Mouse (Mus musculus) skeletal muscle tissue, adult 2 months (tissue): ENCODE measurements around the gene Sphkap.

Experiments used
- DNase-seq: peaks from one replicate; pipeline ENCODE4 v3.0.0-alpha.2; 2012; ENCODE audit warnings: low read depth, low spot score

Gene Sphkap

GRCm38 (mm10) chr1:83408021-83408464 is at the start of gene Sphkap:
Sphkap (minus strand) TSS chr1:83408200.
- peak; percentile 35 for DNase-seq

GRCm38 (mm10) chr1:83451291-83451690 is 43.3 kb upstream of the Sphkap start:
- peak; percentile 30 for DNase-seq

- DNase-seq: no peak
Observed at GRCm38 (mm10) chr1:83440422-83440821, 32.4 kb upstream of the Sphkap start.

- DNase-seq: no peak
Observed at GRCm38 (mm10) chr1:83433932-83434331, 25.9 kb upstream of the Sphkap start.

GRCm38 (mm10) chr1:83429866-83430265 is 21.9 kb upstream of the Sphkap start:
- no peak for DNase-seq

- no peak for DNase-seq
Observed at GRCm38 (mm10) chr1:83407616-83408015, 384 bp downstream of the Sphkap start.

GRCm38 (mm10) chr1:83406882-83407549 is 984 bp downstream of the Sphkap start:
- no peak for DNase-seq

- no peak for DNase-seq
Observed at GRCm38 (mm10) chr1:83401079-83401478, 6.9 kb downstream of the Sphkap start.

GRCm38 (mm10) chr1:83396284-83396683 is 11.7 kb downstream of the Sphkap start:
- no peak for DNase-seq

GRCm38 (mm10) chr1:83395559-83395958 is 12.4 kb downstream of the Sphkap start:
- peak; percentile 3 for DNase-seq

- no peak for DNase-seq
Observed at GRCm38 (mm10) chr1:83389419-83389818, 18.6 kb downstream of the Sphkap start.

- DNase-seq: no peak
Observed at GRCm38 (mm10) chr1:83377404-83377803, 30.6 kb downstream of the Sphkap start.

- no peak for DNase-seq
Observed at GRCm38 (mm10) chr1:83366456-83366855, 41.5 kb downstream of the Sphkap start.

GRCm38 (mm10) chr1:83362168-83362567 is 45.8 kb downstream of the Sphkap start:
- DNase-seq: no peak

- no peak for DNase-seq
Observed at GRCm38 (mm10) chr1:83346453-83346852, 61.5 kb downstream of the Sphkap start.

GRCm38 (mm10) chr1:83345572-83345971 is 62.4 kb downstream of the Sphkap start:
- no peak for DNase-seq

GRCm38 (mm10) chr1:83345069-83345468 is 62.9 kb downstream of the Sphkap start:
- DNase-seq: no peak

GRCm38 (mm10) chr1:83342726-83343250 is 65.2 kb downstream of the Sphkap start:
- no peak for DNase-seq

- DNase-seq: no peak
Observed at GRCm38 (mm10) chr1:83339358-83339757, 68.6 kb downstream of the Sphkap start.

- DNase-seq: no peak
Observed at GRCm38 (mm10) chr1:83316917-83317316, 91.1 kb downstream of the Sphkap start.

- DNase-seq: no peak
Observed at GRCm38 (mm10) chr1:83315146-83315545, 92.9 kb downstream of the Sphkap start.

- no peak for DNase-seq
Observed at GRCm38 (mm10) chr1:83311607-83312295, 96.2 kb downstream of the Sphkap start.
